Mouse (Mus musculus): ENCODE data around the gene Gm6408. TPM values are rescaled to one million over a fixed set of nuclear protein-coding genes. Genes with fewer than 3 reads are reported as not detected.

Gm6408 gene
- polyA plus RNA-seq, 1 experiment from 2014 or later, result not detected

Other genes starting within 250 kb of the Gm6408 start
- gene Wasf3, start 97.0 kb upstream of the Gm6408 start, polyA plus RNA-seq (2015; fragmentation: Nextera tagmentation; extraction: Ambion mirVana), result 0.31 and 0.37 TPM in 2 replicates
- not detected in 2 replicates for gene Gm6370, start 9.4 kb downstream of the Gm6408 start, polyA plus RNA-seq (2015; fragmentation: Nextera tagmentation; extraction: Ambion mirVana)
- not detected in 2 replicates for gene 4930449I24Rik, start 20.4 kb downstream of the Gm6408 start, polyA plus RNA-seq (2015; fragmentation: Nextera tagmentation; extraction: Ambion mirVana)
- gene Gm3402, start 32.2 kb downstream of the Gm6408 start, polyA plus RNA-seq (2015; fragmentation: Nextera tagmentation; extraction: Ambion mirVana), result not detected in 2 replicates
- gene Gm3404, start 43.8 kb downstream of the Gm6408 start, polyA plus RNA-seq (2015; fragmentation: Nextera tagmentation; extraction: Ambion mirVana), result not detected in 2 replicates
- gene Gm3409, start 55.7 kb downstream of the Gm6408 start, polyA plus RNA-seq (2015; fragmentation: Nextera tagmentation; extraction: Ambion mirVana), result not detected in 2 replicates
- not detected in 2 replicates for gene Gm3415, start 74.2 kb downstream of the Gm6408 start, polyA plus RNA-seq (2015; fragmentation: Nextera tagmentation; extraction: Ambion mirVana)
- gene Gpr12, start 103.3 kb downstream of the Gm6408 start, polyA plus RNA-seq (2015; fragmentation: Nextera tagmentation; extraction: Ambion mirVana), result not detected in 2 replicates

Data from lung, postnatal 0 days (tissue).